Mouse (Mus musculus): ENCODE results near the gene Kif2a. TPM values are rescaled to one million over a fixed set of nuclear protein-coding genes. Genes with fewer than 3 reads are reported as not detected.
"Not testable (repeated sequence)": the region's sequence is repeated elsewhere in the genome, so short reads cannot be mapped to it uniquely, and the experiment has no call there.

Kif2a gene
- polyA plus RNA-seq, 2 experiments = 16.2 to 19.2 TPM

DNA sequence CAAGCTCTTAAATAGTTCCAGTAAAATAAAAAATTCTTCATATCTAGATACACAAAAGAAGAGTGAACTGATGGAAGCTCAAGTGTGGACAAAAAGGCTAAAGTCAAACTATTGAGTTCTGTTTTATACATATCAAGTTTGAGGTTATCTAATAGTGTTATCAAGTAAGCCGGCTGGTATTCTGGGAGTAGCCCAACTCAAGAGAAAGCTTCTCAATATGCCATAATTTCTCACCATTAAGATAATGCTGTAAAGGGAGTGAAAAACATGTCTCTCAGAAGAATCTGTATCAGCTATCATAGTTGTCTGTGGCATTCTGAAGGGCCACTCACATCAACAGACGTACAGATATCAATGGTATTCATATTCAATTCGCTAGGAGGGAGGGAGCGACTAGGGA is 13.8 kb downstream of the Kif2a start:
- Histone ChIP-seq H3K36me3 (replicated peaks; ENCODE audit: control insufficient read depth, insufficient read depth, low read depth) (no peaks in the 10 kb centered on the region), H3K4me3 (ENCODE audit: insufficient read depth in 1 of 2, low read depth in 2 of 2, low read length in 2 of 2) (no peak overlapping the region), H3K9ac (replicated peaks) (peak overlapping the region; percentile 16; the same call in 1 of the 2 replicates), H3K9me3 (ENCODE audit: control insufficient read depth, low read length) (no peaks in the 10 kb centered on the region), H3K4me1 (replicated peaks; ENCODE audit: control insufficient read depth in 2 of 2, insufficient read depth in 2 of 2, low read length in 1 of 2) (peaks cover 23 to 25% of the 10 kb centered on the region in 2 experiments), H3K27ac (peak overlapping the region; percentile 39), H3K4me2 (ENCODE audit: low read depth) (peak overlapping the region; percentile 37), H3K27me3 (ENCODE audit: control insufficient read depth, insufficient read depth, low read length) (no peaks in the 10 kb centered on the region)
- ATAC-seq (ENCODE audit: insufficient read depth) = no peak
- no peak for DNase-seq (ENCODE audit: low read depth in 3 of 3, low spot score in 3 of 3)
- 38% methylated on average over 4 of the region's 4 CpGs for WGBS (ENCODE audit: insufficient replicate concordance)
- TF ChIP-seq CTCF (IDR thresholded peaks at IDR 0.05; ENCODE audit: low read depth) (no peak), EP300 (IDR thresholded peaks at IDR 0.05; ENCODE audit: low read depth) (no peak)

DNA sequence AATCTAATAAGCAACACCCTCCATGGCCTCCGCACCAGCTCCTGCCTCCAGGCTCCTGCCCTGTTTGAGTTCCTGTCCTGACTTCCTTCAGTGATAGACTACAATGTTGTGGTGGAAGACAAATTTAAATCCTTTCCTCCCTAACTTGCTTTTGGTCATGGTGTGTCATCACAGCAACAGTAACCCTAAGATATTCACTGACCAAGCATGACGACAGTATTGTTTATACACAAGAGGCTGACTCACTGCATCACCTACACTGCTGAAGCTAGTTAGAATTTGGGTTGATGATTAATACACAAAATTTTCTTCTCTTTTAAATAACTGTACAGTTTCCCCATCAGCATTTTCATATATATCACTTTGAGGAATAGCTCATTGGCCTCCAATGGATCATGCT is 18.7 kb downstream of the Kif2a start:
- Histone ChIP-seq H3K4me2 (ENCODE audit: low read depth) (no peak overlapping the region), H3K27me3 (ENCODE audit: control insufficient read depth, insufficient read depth, low read length) (no peaks in the 10 kb centered on the region), H3K9me3 (ENCODE audit: control insufficient read depth, low read length) (no peaks in the 10 kb centered on the region), H3K4me1 (replicated peaks; ENCODE audit: control insufficient read depth in 2 of 2, insufficient read depth in 2 of 2, low read length in 1 of 2) (peaks cover 23 to 27% of the 10 kb centered on the region in 2 experiments), H3K4me3 (ENCODE audit: insufficient read depth in 1 of 2, low read depth in 2 of 2, low read length in 2 of 2) (no peak overlapping the region), H3K36me3 (replicated peaks; ENCODE audit: control insufficient read depth, insufficient read depth, low read depth) (no peaks in the 10 kb centered on the region), H3K9ac (replicated peaks) (no peak overlapping the region), H3K27ac (no peak overlapping the region)
- no peak for ATAC-seq (ENCODE audit: insufficient read depth)
- 73% methylated on average over 2 of the region's 2 CpGs for WGBS (ENCODE audit: insufficient replicate concordance)
- no peak for TF ChIP-seq CTCF (IDR thresholded peaks at IDR 0.05; ENCODE audit: low read depth)
- no peak for TF ChIP-seq EP300 (IDR thresholded peaks at IDR 0.05; ENCODE audit: low read depth)
- no peak for DNase-seq (ENCODE audit: low read depth in 3 of 3, low spot score in 3 of 3)

DNA sequence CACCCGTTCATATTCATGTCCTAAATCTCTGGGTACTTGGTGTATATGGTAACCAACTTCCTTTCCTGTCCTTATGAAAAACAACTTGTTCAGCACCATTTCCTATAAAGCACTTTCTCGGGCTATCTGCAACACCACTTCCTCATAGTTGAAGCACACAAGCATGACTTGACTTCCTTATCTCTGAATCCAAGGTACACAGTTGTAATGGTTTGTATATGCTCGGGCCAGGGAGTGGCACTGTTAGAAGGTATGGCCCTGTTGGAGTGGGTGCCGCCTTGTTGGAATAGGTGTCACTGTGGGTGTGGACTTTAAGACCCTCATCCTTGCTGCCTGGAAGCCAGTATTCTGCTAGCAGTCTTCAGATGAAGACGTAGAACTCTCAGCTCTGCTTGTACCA is 23.3 kb downstream of the Kif2a start:
- peaks cover 54 to 56% of the 10 kb centered on the region in 2 experiments for H3K4me1 ChIP-seq (replicated peaks; ENCODE audit: control insufficient read depth in 2 of 2, insufficient read depth in 2 of 2, low read length in 1 of 2)
- H3K36me3 ChIP-seq (replicated peaks; ENCODE audit: control insufficient read depth, insufficient read depth, low read depth) = peaks cover 4% of the 10 kb centered on the region
- peak overlapping the region in 1 of 2 experiments; percentile 14; a peak in 1 of 4 replicates for H3K4me3 ChIP-seq (ENCODE audit: insufficient read depth in 1 of 2, low read depth in 2 of 2, low read length in 2 of 2)
- WGBS (ENCODE audit: insufficient replicate concordance) = 9% methylated on average over 5 of the region's 5 CpGs
- H3K9ac ChIP-seq (replicated peaks) = peak overlapping the region; percentile 57
- ATAC-seq (ENCODE audit: insufficient read depth) (peak; percentile 99), DNase-seq (ENCODE audit: low read depth in 3 of 3, low spot score in 3 of 3) (peak; percentile 69 to 84 (median 75))
- TF ChIP-seq CTCF (IDR thresholded peaks at IDR 0.05; ENCODE audit: low read depth) (peak; percentile 36), EP300 (IDR thresholded peaks at IDR 0.05; ENCODE audit: low read depth) (peak; percentile 91)
- H3K4me2 ChIP-seq (ENCODE audit: low read depth) = peak overlapping the region; percentile 60
- H3K27ac ChIP-seq = peak overlapping the region; percentile 96
- no peaks in the 10 kb centered on the region for H3K9me3 ChIP-seq (ENCODE audit: control insufficient read depth, low read length)
- H3K27me3 ChIP-seq (ENCODE audit: control insufficient read depth, insufficient read depth, low read length) = no peaks in the 10 kb centered on the region

DNA sequence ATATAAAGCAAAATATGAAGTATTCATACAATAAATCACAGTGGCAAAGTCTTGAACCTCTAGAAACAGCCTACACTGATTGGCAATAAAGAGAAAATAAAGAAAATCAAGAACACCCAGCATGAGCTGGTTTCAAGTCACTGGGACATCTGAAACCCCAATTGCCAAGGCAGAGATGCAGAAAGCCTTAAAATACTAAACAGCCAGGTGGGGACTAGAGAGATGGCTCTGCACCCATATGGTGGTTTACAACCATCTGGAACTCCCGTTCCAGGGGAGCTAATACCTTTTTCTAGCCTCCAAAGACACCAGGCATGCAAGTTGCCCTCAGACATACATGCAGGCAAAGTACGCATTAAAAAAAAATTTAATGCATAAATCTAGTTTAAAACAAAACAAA is 23.9 kb downstream of the Kif2a start:
- Histone ChIP-seq H3K4me2 (ENCODE audit: low read depth) (peak overlapping the region; percentile 60), H3K9ac (replicated peaks) (peak overlapping the region; percentile 43; the same call in 1 of the 2 replicates), H3K27ac (peak overlapping the region; percentile 96), H3K4me3 (ENCODE audit: insufficient read depth in 1 of 2, low read depth in 2 of 2, low read length in 2 of 2) (no peak overlapping the region), H3K27me3 (ENCODE audit: control insufficient read depth, insufficient read depth, low read length) (no peaks in the 10 kb centered on the region), H3K4me1 (replicated peaks; ENCODE audit: control insufficient read depth in 2 of 2, insufficient read depth in 2 of 2, low read length in 1 of 2) (peaks cover 54 to 56% of the 10 kb centered on the region in 2 experiments), H3K9me3 (ENCODE audit: control insufficient read depth, low read length) (no peaks in the 10 kb centered on the region), H3K36me3 (replicated peaks; ENCODE audit: control insufficient read depth, insufficient read depth, low read depth) (peaks cover 9% of the 10 kb centered on the region)
- no peak for DNase-seq (ENCODE audit: low read depth in 3 of 3, low spot score in 3 of 3)
- WGBS (ENCODE audit: insufficient replicate concordance) = 73% methylated on average over 2 of the region's 2 CpGs
- ATAC-seq (ENCODE audit: insufficient read depth) = no peak
- no peak for TF ChIP-seq EP300 (IDR thresholded peaks at IDR 0.05; ENCODE audit: low read depth)
- TF ChIP-seq CTCF (IDR thresholded peaks at IDR 0.05; ENCODE audit: low read depth) = no peak

DNA sequence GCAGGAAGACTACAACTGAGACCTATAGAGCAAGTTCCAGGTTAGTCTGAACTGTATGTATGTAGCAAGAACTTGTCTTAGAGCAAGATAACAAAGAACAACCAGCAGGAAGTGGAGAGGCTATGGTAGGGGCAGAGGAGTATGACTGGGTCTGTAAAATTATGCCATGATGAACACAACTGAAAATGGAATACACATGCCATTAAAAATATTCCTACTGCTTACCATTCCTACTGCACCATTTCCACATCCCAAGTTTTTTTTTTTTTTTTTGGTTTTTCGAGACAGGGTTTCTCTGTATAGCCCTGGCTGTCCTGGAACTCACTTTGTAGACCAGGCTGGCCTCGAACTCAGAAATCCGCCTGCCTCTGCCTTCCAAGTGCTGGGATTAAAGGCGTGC is 24.4 kb downstream of the Kif2a start:
- peaks cover 54% of the 10 kb centered on the region in 2 experiments for H3K4me1 ChIP-seq (replicated peaks; ENCODE audit: control insufficient read depth in 2 of 2, insufficient read depth in 2 of 2, low read length in 1 of 2)
- not testable (repeated sequence) for H3K9me3 ChIP-seq (ENCODE audit: control insufficient read depth, low read length); H3K27me3 ChIP-seq (ENCODE audit: control insufficient read depth, insufficient read depth, low read length); DNase-seq (ENCODE audit: low read depth in 3 of 3, low spot score in 3 of 3); H3K4me3 ChIP-seq (ENCODE audit: insufficient read depth in 1 of 2, low read depth in 2 of 2, low read length in 2 of 2); ATAC-seq (ENCODE audit: insufficient read depth)
- H3K4me2 ChIP-seq (ENCODE audit: low read depth) = peak overlapping the region; percentile 60
- H3K27ac ChIP-seq = peak overlapping the region; percentile 65
- WGBS (ENCODE audit: insufficient replicate concordance) = 76% methylated on average over 3 of the region's 4 CpGs
- peaks cover 14% of the 10 kb centered on the region for H3K36me3 ChIP-seq (replicated peaks; ENCODE audit: control insufficient read depth, insufficient read depth, low read depth)
- peak overlapping the region; percentile 48 for H3K9ac ChIP-seq (replicated peaks)
